Mouse (Mus musculus) megakaryocyte, embryonic 14.5 days (primary cell): ENCODE measurements around the gene Hacl1. TPM values are rescaled to one million over a fixed set of nuclear protein-coding genes. Genes with fewer than 3 reads are reported as not detected.

Source experiments
- H3K27me3 ChIP-seq: replicated peaks from 2 replicates; pipeline ENCODE3; 2012; ENCODE audit warnings: inconsistent platforms
- H3K36me3 ChIP-seq: replicated peaks from 2 replicates; pipeline ENCODE3; 2012; ENCODE audit warnings: low read length, inconsistent platforms, mixed read lengths
- H3K4me1 ChIP-seq: 2 replicates; pipeline ENCODE4 v1.6.1; 2012; ENCODE audit warnings: inconsistent platforms
- H3K4me3 ChIP-seq: replicated peaks from 2 replicates; pipeline ENCODE3; 2012; ENCODE audit warnings: moderate library complexity, mild to moderate bottlenecking, inconsistent platforms
- H3K9me3 ChIP-seq: 2 replicates; pipeline ENCODE4 v1.6.1; 2012; ENCODE audit warnings: inconsistent platforms
- FLI1 ChIP-seq: IDR thresholded peaks from 2 replicates; pipeline ENCODE4 v1.6.1; 2012; ENCODE audit warnings: low read length, inconsistent platforms, mixed read lengths
- GATA1 ChIP-seq: IDR thresholded peaks from 3 replicates; pipeline ENCODE4 v1.6.1; 2012; ENCODE audit warnings: mixed read lengths, low read length, inconsistent platforms, borderline replicate concordance
- polyA plus RNA-seq: library from polyadenylated mRNA; stranded (reverse); fragments of >175 nt; gene quantifications from 2 replicates; pipeline ENCODE4 v1.2.3, GENCODE M21; 2012; ENCODE audit warnings: low replicate concordance; ENCODE audit not compliant: insufficient read depth

The Hacl1 gene
- polyA plus RNA-seq, 1 experiment: 2.9 TPM

DNA sequence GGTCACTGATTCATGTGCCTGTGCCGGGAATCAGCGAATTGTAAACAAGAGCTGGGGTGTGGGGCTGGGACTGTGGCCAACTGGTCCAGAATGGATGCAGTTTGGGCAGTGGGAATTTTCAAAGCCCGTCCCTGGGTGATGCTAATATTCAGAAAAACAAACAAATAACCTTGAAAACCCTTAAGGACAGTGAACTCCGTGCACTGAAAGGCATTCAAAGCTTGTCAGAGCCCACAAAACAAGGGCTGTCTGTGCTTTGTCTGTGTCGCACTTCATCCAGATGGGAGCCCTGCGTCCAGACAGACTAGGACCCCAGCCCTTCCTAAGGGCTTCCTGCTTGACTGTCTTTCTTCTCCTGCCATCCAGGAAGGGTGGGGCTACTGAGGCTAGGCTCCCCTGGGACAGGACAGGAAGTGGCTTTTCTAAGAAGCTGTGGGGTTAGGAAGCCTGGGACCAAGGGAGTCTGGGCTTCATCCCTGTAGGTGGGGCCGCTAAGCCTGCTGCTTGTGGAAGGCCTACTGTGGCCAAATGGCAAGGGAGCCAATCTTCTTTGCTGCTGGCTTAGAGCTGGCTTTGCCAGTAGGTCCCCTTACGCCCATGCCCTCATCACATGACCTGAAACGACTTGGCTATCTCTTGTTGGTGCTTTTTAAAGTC is 21.6 kb upstream of the Hacl1 start:
- 0 out of 2 replicates have a peak, but pooled peaks cover 5% of the 10 kb centered on the region for H3K9me3 ChIP-seq
- no peak for TF ChIP-seq GATA1
- no peak for TF ChIP-seq FLI1
- peaks cover 45% of the 10 kb centered on the region for H3K36me3 ChIP-seq
- H3K27me3 ChIP-seq: no peaks in the 10 kb centered on the region
- peak overlapping the region; percentile 90 for H3K4me3 ChIP-seq
- peaks cover 99% of the 10 kb centered on the region for H3K4me1 ChIP-seq

DNA sequence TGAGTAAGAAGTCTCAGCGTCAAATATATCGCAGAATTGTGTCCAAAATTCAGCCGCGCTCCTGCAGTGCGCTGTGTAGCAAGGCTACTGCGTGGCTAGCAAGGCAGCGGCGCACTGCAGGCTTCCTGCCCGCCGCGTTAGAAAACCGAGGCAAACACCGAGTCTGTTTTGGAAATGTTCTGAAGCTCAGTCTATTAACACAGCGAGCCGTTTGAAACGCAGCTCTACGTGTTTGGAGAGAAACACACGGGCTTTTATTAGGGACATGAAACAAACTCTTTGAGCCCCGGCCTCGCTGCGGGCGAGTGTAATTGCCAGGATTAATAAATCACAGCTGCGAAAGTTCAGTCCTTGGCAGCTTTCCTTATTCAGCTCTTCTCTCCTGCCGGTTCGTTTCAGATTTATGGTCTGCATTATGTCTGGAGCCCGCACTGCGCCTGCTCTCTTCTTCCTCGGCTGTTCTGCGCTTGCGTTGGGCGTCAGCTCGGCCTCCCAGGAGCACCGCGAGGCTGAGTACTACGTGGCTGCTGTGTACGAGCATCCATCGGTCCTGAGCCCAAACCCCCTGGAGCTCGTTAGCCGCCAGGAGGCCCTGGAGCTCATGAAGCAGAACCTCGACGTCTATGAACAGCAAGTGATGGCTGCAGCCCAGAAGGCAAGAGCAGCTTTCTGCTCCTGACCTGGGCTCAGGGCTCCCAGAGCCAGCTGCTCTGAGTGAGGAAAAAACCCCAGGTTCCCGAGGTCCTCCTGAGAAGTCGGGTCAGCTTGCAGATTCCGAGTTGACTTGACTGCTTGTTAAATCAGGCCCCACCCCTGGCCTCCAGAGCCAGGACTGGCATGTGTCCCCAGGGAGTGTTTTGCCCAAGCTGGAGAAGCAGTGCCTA is 20.8 kb upstream of the Hacl1 start:
- TF ChIP-seq FLI1: no peak
- peak overlapping the region; percentile 90 for H3K4me3 ChIP-seq
- H3K36me3 ChIP-seq: peaks cover 37% of the 10 kb centered on the region
- H3K27me3 ChIP-seq: no peaks in the 10 kb centered on the region
- H3K9me3 ChIP-seq: 0 out of 2 replicates have a peak, but pooled peaks cover 3% of the 10 kb centered on the region
- peaks cover 99% of the 10 kb centered on the region for H3K4me1 ChIP-seq

DNA sequence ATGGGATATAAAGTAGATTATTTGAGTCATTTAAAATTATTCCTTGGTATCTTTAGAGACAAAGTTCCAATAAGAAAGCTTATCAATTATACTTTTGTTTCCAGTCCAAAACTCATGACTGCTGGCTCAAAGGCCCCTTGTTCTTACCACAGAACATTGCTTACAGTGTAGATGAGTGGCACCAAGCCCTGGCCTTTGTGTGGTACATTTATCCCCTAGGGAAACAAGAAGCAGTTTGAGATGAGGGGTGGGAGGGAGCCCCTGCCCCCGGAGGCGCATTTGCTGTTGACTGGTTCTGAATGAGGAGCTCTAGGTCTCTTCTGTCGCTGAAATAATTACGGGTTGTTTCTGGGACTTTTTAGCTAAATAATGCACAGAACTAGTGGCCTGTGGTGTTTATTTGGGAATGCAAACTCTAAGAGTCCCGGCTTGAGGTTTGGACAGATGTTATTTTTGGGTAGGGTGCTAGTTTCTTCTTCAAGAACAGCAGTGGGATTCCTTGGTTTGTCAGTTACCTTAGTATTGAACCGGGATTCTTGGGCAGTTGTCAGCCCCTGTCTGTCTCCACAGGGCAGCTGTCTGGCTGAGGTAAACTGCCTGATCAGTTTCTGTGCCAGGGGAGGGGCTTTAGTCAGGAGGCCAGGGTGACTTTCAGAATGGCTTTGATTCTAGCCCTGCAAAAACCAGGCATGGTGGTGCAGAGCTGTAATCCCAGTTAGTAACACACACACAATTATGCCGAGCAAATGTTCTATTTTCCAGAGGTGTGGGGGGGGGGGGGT is 19.4 kb upstream of the Hacl1 start:
- Histone ChIP-seq H3K4me1 (peaks cover 98% of the 10 kb centered on the region), H3K9me3 (no peaks in the 10 kb centered on the region), H3K36me3 (peaks cover 23% of the 10 kb centered on the region), H3K27me3 (no peaks in the 10 kb centered on the region), H3K4me3 (no peak overlapping the region)
- TF ChIP-seq GATA1 (no peak), FLI1 (no peak)

DNA sequence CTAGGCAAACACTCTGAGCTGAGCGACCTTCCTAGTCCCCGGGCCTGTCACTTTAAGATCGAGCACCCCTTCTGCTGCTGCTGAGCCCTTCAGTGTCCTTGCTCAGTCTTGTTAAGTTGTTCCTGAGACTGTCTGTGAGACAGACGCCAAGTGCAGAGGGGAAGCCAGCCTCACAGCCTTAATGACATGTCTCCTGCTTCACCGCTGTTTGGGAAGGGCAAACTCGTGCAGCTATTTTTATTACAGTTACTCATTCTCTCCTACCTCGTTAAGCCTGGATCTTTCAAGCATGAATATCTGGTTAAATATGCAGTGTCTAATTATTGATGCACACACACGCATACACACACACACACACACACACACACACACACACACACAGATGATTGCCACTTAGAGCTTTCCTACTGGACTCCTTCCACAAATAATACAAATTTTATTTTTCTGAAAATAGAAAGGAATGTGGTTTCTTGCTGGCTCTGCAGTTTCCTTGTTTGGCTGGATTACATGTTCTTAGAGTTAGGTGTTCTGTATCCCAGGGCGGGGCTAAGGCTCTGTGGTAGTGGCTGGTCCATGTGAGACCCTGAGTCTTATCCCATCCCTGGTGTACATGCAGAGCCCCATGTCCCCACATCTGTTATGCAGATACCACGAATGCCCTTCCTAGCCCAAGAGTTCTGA is 18.6 kb upstream of the Hacl1 start:
- no peaks in the 10 kb centered on the region for H3K9me3 ChIP-seq
- H3K4me1 ChIP-seq: peaks cover 98% of the 10 kb centered on the region
- H3K36me3 ChIP-seq: peaks cover 20% of the 10 kb centered on the region
- TF ChIP-seq FLI1 (no peak), GATA1 (no peak)
- no peak overlapping the region for H3K4me3 ChIP-seq
- H3K27me3 ChIP-seq: no peaks in the 10 kb centered on the region

DNA sequence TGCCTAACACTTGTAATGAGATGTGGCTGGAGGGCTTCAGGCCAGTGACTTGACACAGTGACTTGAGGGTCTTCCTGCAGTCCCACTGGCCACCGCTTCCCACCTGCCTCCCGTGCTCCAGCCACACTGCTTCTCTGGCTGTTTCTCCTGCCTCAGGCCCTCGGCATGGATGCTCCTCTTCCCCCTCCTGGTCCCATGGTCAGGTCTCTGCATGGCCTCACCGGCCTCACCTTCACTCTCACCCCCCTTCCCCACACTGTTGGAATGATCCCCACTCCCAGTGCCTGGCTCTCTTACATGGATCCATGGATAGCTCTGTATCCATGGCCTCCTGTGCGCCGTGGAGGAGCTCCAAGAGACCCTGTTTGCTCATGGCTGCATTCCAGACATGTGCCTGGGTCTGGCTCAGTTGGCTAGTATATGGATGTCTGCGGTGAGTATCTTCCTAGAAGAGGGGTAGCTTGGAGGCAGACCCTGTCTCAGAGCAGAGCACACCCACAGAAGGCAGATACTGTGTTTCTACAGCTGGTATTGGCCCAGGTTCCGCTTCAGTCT is 17.1 kb upstream of the Hacl1 start:
- H3K4me1 ChIP-seq: peaks cover 97% of the 10 kb centered on the region
- H3K36me3 ChIP-seq: peaks cover 25% of the 10 kb centered on the region
- no peaks in the 10 kb centered on the region for H3K9me3 ChIP-seq
- H3K4me3 ChIP-seq: no peak overlapping the region
- TF ChIP-seq FLI1 (no peak), GATA1 (no peak)
- no peaks in the 10 kb centered on the region for H3K27me3 ChIP-seq

DNA sequence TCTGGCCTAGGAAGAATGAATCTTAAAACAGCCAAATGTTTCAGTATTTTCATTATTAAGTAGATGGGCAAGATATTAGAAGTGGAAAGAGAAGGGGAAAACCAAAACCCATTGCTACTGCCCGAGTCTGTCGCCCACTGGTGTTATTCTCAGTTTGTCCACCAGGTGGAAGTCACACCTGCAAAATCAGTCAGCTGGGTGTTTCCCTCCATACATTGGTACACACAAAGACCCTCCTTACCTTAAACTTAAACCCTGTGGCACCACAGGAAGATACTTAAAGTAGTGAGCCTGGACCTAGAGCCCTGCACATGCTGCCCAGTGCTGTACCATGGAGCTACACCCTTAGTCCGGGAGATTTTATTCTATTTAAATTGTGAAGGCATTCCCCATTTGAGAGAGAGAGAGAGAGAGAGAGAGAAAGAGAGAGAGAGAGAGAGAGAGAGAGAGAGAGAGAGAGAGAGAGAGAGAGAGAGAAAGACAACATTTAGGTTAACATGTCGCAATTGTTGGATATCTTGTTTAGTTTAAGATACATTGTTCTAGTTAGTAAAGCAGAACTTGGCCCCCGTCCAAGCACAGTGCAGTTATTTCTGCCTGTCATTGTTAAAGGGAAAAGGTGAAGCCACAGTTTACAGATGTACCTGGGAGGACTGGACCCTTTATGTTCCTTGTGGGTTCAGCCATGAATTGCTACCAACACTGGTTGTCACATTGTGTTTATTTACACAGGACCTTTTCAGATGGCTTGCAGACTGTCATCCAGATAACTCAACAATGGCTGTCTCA is 16.0 kb upstream of the Hacl1 start:
- peaks cover 97% of the 10 kb centered on the region for H3K4me1 ChIP-seq

DNA sequence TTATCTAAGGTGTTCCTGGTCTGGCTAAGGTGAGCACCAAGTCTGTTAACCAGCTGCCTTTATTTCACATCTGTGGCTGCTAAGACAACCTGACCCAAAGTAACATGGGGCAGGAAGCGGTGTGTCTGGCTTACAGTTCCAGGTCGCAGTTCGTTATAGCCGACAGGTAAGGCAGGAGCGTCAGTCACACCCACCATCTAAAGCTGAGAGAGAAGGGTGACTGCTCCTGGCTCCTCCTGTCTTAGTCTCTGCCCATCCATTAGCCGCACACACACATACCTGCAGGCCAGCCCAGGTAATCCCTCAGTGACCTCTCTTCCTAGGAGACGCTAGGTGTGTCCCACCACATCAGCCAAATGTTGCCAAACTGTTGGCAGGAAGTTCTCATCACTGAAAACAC is 15.3 kb upstream of the Hacl1 start:
- peak overlapping the region; percentile 53 for H3K4me3 ChIP-seq

More for the DNA sequence above, 16.0 kb upstream of the Hacl1 start:
- H3K27me3 ChIP-seq: no peaks in the 10 kb centered on the region
- H3K9me3 ChIP-seq: no peaks in the 10 kb centered on the region
- TF ChIP-seq GATA1 (no peak), FLI1 (no peak)
- peaks cover 30% of the 10 kb centered on the region for H3K36me3 ChIP-seq
- H3K4me3 ChIP-seq: peak overlapping the region; percentile 74

DNA sequence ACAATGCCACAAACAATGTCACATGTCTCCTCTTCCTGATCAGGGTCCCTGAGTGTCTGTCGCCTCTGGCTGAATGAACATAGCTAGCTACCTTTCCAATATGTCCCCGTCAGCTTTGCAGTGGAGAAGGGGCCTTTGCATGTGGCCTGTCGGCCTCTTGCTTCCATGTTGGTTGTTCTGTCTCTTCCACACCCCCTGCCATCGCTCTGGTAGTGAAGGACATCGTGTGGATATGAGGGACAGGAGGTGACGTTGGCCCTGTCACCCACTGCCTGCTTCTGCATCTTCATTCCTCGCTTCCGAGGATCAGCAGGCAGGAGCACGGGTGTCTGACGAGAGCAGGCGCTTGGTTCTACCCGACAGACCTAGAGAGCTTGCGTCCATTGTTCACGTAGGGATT is 14.3 kb upstream of the Hacl1 start:
- peaks cover 94% of the 10 kb centered on the region for H3K4me1 ChIP-seq
- TF ChIP-seq FLI1 (no peak), GATA1 (no peak)

More for the DNA sequence above, 15.3 kb upstream of the Hacl1 start:
- no peaks in the 10 kb centered on the region for H3K27me3 ChIP-seq
- TF ChIP-seq FLI1 (no peak), GATA1 (no peak)
- peaks cover 31% of the 10 kb centered on the region for H3K36me3 ChIP-seq
- no peaks in the 10 kb centered on the region for H3K9me3 ChIP-seq
- peaks cover 96% of the 10 kb centered on the region for H3K4me1 ChIP-seq

More for the DNA sequence above, 14.3 kb upstream of the Hacl1 start:
- Histone ChIP-seq H3K27me3 (no peaks in the 10 kb centered on the region), H3K36me3 (peaks cover 41% of the 10 kb centered on the region), H3K9me3 (peaks cover 2% of the 10 kb centered on the region; the same call in 1 of the 2 replicates), H3K4me3 (no peak overlapping the region)
